Mouse (Mus musculus) embryonic facial prominence, embryonic 13.5 days (tissue): ENCODE data around the gene Cacna2d4. TPM values are rescaled to one million over a fixed set of nuclear protein-coding genes. Genes with fewer than 3 reads are reported as not detected.

Experiments used
- ATAC-seq: fragments of 200-750 bp; cut with Nextera tagmentation; 2 replicates; pipeline ENCODE4 v1.8.0; 2017; ENCODE audit warnings: low read depth; ENCODE audit not compliant: insufficient number of reproducible peaks, insufficient read depth, low FRiP score, low TSS enrichment
- H3K27ac ChIP-seq: fragments of 300-500 bp; sonication (generic); 2 replicates; pipeline ENCODE4 v1.5.1; 2015; ENCODE audit warnings: moderate library complexity, mild to moderate bottlenecking, inconsistent platforms
- H3K27me3 ChIP-seq: fragments of 300-500 bp; sonication (generic); 2 replicates; pipeline ENCODE4 v1.6.1; 2015; ENCODE audit warnings: mild to moderate bottlenecking, inconsistent platforms
- H3K36me3 ChIP-seq: fragments of 300-500 bp; sonication (generic); 2 replicates; pipeline ENCODE4 v1.6.1; 2015; ENCODE audit warnings: mild to moderate bottlenecking, inconsistent platforms
- H3K4me1 ChIP-seq: fragments of 300-500 bp; sonication (generic); 2 replicates; pipeline ENCODE4 v1.6.1; 2015; ENCODE audit warnings: inconsistent platforms
- H3K4me2 ChIP-seq: fragments of 300-500 bp; sonication (generic); 2 replicates; pipeline ENCODE4 v1.6.1; 2015; ENCODE audit warnings: moderate library complexity, mild to moderate bottlenecking, inconsistent platforms
- H3K4me3 ChIP-seq: fragments of 300-500 bp; sonication (generic); 2 replicates; pipeline ENCODE4 v1.5.1; 2015; ENCODE audit warnings: mild to moderate bottlenecking, inconsistent platforms
- H3K9ac ChIP-seq: fragments of 300-500 bp; sonication (generic); 2 replicates; pipeline ENCODE4 v1.6.1; 2015; ENCODE audit warnings: mild to moderate bottlenecking, inconsistent platforms
- H3K9me3 ChIP-seq: fragments of 300-500 bp; sonication (generic); 2 replicates; pipeline ENCODE4 v1.6.1; 2016; ENCODE audit warnings: inconsistent platforms
- WGBS: fragments of 180-500 bp; shearing (Covaris S2); methylation state at CpG from one replicate; pipeline ENCODE4 v1.1.7; 2015; ENCODE audit warnings: mixed read lengths; 5-methylcytosine and 5-hydroxymethylcytosine counted together
- polyA plus RNA-seq: library from polyadenylated mRNA; unstranded; fragments of >200 nt; fragmentation: Nextera tagmentation; extraction: Ambion mirVana; gene quantifications from 2 replicates; pipeline ENCODE4 v1.2.1, GENCODE M21; 2015

Cacna2d4 gene
- not detected in 2 replicates for polyA plus RNA-seq

- H3K4me3 ChIP-seq, result no peak within 1 kb of the TSS
- no peaks in the 10 kb centered on the region for H3K27me3 ChIP-seq
- H3K36me3 ChIP-seq, result no peaks in the 10 kb centered on the region
- no peak within 1 kb of the TSS for H3K27ac ChIP-seq
- H3K4me1 ChIP-seq, result peaks cover 5% of the 10 kb centered on the region; the same call in 1 of the 2 replicates
- H3K9ac ChIP-seq, result no peak within 1 kb of the TSS
- H3K4me2 ChIP-seq, result no peak within 1 kb of the TSS
- H3K9me3 ChIP-seq, result no peaks in the 10 kb centered on the region
- 47% methylated on average over 1 of the region's 1 CpGs for WGBS
- ATAC-seq, result peak; percentile 26; the same call in 1 of the 2 replicates
Observed at GRCm38 (mm10) chr6:119236241-119236640, at the start of gene Cacna2d4. Cacna2d4 (plus strand) TSS chr6:119236526.

DNA sequence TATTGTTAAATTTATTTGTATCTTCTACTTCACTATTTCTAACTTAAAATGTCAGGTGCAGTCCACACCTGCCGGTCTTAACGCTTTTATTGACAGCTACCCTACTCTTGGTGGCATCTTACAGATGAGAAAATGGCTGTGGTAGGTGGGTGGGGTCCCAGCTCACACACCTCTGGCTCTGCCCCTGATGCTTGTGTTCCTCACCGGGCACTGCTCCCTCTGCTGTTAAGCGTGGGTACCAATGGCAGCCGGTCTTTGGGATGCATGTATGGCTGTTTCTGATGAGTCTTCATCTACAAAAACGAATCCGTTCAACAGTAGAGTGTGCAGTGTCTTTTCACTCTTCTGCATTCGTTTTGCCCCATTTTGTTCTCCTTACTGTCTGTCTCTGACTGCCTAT lies 49.7 kb upstream of the Cacna2d4 start:
- H3K9me3 ChIP-seq, result no peaks in the 10 kb centered on the region
- ATAC-seq, result no peak
- no peak overlapping the region for H3K4me3 ChIP-seq
- no peaks in the 10 kb centered on the region for H3K27me3 ChIP-seq
- no peak overlapping the region for H3K27ac ChIP-seq
- WGBS, result 60% methylated on average over 8 of the region's 8 CpGs
- no peak overlapping the region for H3K9ac ChIP-seq
- no peak overlapping the region for H3K4me2 ChIP-seq
- H3K36me3 ChIP-seq, result peaks cover 38% of the 10 kb centered on the region
- no peaks in the 10 kb centered on the region; the same call in 1 of the 2 replicates for H3K4me1 ChIP-seq

DNA sequence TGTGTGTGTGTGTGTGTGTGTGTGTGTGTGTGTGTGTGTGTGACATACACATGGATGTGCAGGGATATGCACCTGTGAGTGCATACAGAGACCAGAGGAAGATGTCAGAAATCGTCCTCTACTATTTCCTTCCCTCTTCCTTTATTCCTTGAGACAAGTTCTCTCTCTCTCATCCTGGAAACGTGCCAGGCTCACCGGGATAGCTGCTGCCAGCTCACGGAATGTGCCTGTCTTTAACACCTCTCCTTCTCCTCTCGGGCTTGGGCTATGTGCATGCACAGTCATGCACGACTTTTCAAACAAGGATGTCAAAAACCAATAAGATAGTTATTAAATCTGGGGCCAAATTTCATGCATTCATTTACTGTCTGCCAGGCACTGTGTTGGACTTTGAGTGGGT lies 48.7 kb upstream of the Cacna2d4 start:
- Histone ChIP-seq H3K36me3 (peaks cover 48% of the 10 kb centered on the region), H3K9ac (no peak overlapping the region), H3K4me2 (no peak overlapping the region), H3K27ac (no peak overlapping the region), H3K27me3 (no peaks in the 10 kb centered on the region), H3K9me3 (no peaks in the 10 kb centered on the region), H3K4me3 (no peak overlapping the region), H3K4me1 (no peaks in the 10 kb centered on the region; the same call in 1 of the 2 replicates)
- 70% methylated on average over 6 of the region's 6 CpGs for WGBS
- ATAC-seq, result no peak

DNA sequence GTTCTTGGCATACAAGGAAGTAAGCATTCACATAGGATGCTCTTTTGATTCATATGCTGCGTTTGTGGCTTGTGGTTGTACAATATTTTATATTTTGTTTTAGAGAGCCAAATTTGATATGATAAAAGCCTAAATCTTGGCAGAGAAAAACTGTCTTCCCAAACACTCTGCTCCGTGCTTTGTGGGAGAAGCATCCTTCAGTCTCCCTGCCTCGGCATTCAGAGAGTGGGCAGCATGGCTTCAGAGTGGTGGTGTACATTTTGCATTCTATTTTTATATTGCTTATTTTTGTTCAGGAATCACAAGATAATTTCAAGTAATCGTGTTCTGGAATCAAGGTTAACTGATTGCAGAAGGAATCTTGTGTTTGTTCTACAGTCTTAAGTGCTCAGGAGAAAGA lies 44.8 kb upstream of the Cacna2d4 start:
- H3K4me2 ChIP-seq, result no peak overlapping the region
- H3K4me1 ChIP-seq, result no peaks in the 10 kb centered on the region
- no peaks in the 10 kb centered on the region for H3K27me3 ChIP-seq
- peaks cover 50% of the 10 kb centered on the region for H3K36me3 ChIP-seq
- no peak overlapping the region for H3K4me3 ChIP-seq
- no peaks in the 10 kb centered on the region for H3K9me3 ChIP-seq
- H3K27ac ChIP-seq, result no peak overlapping the region
- 89% methylated on average over 4 of the region's 4 CpGs for WGBS
- no peak for ATAC-seq
- no peak overlapping the region for H3K9ac ChIP-seq

- no peak overlapping the region for H3K27ac ChIP-seq
- H3K4me1 ChIP-seq, result peaks cover 3% of the 10 kb centered on the region
- no peak overlapping the region for H3K9ac ChIP-seq
- no peak overlapping the region for H3K4me2 ChIP-seq
- H3K4me3 ChIP-seq, result no peak overlapping the region
- H3K27me3 ChIP-seq, result no peaks in the 10 kb centered on the region
- peaks cover 46% of the 10 kb centered on the region for H3K36me3 ChIP-seq
- WGBS, result 86% methylated on average over 15 of the region's 15 CpGs
- H3K9me3 ChIP-seq, result no peaks in the 10 kb centered on the region
- ATAC-seq, result no peak
Observed at GRCm38 (mm10) chr6:119193571-119194154, 42.7 kb upstream of the Cacna2d4 start.

GRCm38 (mm10) chr6:119194161-119194560 lies 42.2 kb upstream of the Cacna2d4 start:
- H3K4me1 ChIP-seq, result peaks cover 6% of the 10 kb centered on the region
- H3K27me3 ChIP-seq, result no peaks in the 10 kb centered on the region
- 43% methylated on average over 9 of the region's 9 CpGs for WGBS
- no peak overlapping the region for H3K27ac ChIP-seq
- peaks cover 46% of the 10 kb centered on the region for H3K36me3 ChIP-seq
- no peak overlapping the region for H3K4me3 ChIP-seq
- H3K9ac ChIP-seq, result no peak overlapping the region
- no peaks in the 10 kb centered on the region for H3K9me3 ChIP-seq
- H3K4me2 ChIP-seq, result no peak overlapping the region
- ATAC-seq, result no peak

DNA sequence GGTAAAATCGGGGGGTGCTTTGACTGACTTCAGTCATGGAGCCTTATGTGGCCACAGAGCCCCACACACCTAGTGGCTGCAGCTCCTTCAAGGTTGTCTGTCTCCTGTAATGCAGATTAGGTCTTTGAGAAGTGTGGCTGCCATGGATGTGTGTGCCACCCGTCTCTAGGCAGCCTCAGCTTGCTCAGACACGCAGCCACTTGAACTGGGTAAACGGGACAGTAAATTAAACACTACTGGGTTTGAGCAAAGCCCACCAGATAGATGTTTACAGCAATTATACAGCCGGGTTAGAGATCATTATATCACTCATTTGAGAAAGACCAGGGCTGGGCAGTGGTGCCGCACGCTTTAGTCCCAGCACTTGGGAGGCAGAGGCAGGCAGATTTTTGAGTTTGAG lies 41.7 kb upstream of the Cacna2d4 start:
- peaks cover 11% of the 10 kb centered on the region for H3K4me1 ChIP-seq
- H3K27ac ChIP-seq, result no peak overlapping the region
- H3K9me3 ChIP-seq, result no peaks in the 10 kb centered on the region
- no peak for ATAC-seq
- peaks cover 42% of the 10 kb centered on the region for H3K36me3 ChIP-seq
- WGBS, result 69% methylated on average over 7 of the region's 7 CpGs
- no peak overlapping the region for H3K4me2 ChIP-seq
- no peaks in the 10 kb centered on the region for H3K27me3 ChIP-seq
- no peak overlapping the region for H3K9ac ChIP-seq
- no peak overlapping the region for H3K4me3 ChIP-seq

GRCm38 (mm10) chr6:119196382-119197305 lies 39.7 kb upstream of the Cacna2d4 start, which contains the start of gene Cacna1c:
Cacna1c (minus strand) TSS chr6:119196418.
- Histone ChIP-seq H3K9ac (no peak within 1 kb of the TSS), H3K27ac (no peak within 1 kb of the TSS), H3K4me1 (peaks cover 11% of the 10 kb centered on the region), H3K4me2 (no peak within 1 kb of the TSS), H3K4me3 (no peak within 1 kb of the TSS), H3K27me3 (no peaks in the 10 kb centered on the region), H3K36me3 (peaks cover 38% of the 10 kb centered on the region), H3K9me3 (no peaks in the 10 kb centered on the region)
- ATAC-seq, result no peak
- WGBS, result 80% methylated on average over 17 of the region's 17 CpGs

DNA sequence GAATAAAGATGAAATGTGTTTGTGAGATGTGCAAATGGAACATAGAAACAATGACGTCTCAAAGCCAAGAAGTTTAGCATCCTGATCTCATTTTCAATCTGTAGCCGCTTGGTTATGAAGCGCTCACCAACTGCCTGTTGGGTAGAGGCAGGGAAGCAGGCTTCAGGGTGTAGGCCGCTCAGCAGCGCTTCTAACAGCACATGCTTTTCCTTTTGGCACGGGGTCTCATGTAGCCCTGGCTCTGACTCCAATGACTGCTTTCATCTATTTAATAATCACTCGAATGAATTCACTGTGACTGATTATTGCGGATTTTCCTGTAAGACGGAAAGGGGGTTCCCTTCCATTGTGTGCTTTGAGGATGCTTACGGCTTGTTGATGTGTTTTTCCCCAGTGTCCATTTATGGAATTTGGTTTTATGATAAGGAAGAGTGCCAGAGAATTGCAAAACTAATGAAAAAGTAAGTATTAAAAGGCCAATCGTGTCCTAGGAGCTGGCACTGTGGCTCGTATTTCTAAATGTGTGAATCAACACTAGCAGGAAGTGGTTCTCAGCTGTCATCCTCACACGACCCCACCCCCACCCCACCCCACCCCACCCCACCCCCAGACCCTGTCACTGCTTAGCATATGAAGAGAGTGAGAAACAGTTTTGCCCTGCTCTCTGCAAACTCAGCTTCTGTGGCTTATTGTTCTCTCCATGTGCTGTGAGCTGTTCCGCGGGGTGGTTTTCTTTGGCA lies 37.6 kb upstream of the Cacna2d4 start:
- H3K36me3 ChIP-seq, result peaks cover 34% of the 10 kb centered on the region
- H3K4me3 ChIP-seq, result no peak overlapping the region
- 43% methylated on average over 15 of the region's 15 CpGs for WGBS
- H3K4me2 ChIP-seq, result no peak overlapping the region
- H3K4me1 ChIP-seq, result peaks cover 11% of the 10 kb centered on the region
- H3K27ac ChIP-seq, result no peak overlapping the region
- no peaks in the 10 kb centered on the region for H3K9me3 ChIP-seq
- no peaks in the 10 kb centered on the region for H3K27me3 ChIP-seq
- no peak for ATAC-seq
- no peak overlapping the region for H3K9ac ChIP-seq

- H3K27me3 ChIP-seq, result no peaks in the 10 kb centered on the region
- no peak overlapping the region for H3K4me2 ChIP-seq
- H3K36me3 ChIP-seq, result peaks cover 27% of the 10 kb centered on the region
- no peak for ATAC-seq
- H3K27ac ChIP-seq, result no peak overlapping the region
- H3K9ac ChIP-seq, result no peak overlapping the region
- WGBS, result 52% methylated on average over 8 of the region's 8 CpGs
- no peak overlapping the region for H3K4me3 ChIP-seq
- peaks cover 11% of the 10 kb centered on the region for H3K4me1 ChIP-seq
- no peaks in the 10 kb centered on the region for H3K9me3 ChIP-seq
Observed at GRCm38 (mm10) chr6:119199274-119199879, 36.9 kb upstream of the Cacna2d4 start.

DNA sequence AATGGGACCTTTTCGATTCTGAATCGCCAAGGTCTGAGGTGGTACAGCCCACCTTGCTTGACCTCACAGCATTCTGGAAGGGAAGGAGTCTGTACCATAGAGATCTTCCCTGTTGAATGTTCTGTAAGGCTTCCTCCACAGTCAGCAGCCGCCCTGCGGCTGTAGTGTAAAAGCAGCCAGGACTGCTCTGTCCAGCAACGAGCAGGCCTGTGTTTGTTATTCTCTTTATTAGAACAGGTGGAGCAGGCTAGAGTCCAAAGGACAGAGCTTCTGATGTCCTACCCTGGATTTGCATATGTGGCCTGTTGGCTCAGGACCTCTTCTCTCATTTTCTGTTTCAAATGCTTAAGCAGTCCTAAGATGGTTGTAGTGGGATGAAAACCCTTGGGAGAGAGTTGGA lies 36.0 kb upstream of the Cacna2d4 start:
- no peaks in the 10 kb centered on the region for H3K9me3 ChIP-seq
- peaks cover 27% of the 10 kb centered on the region for H3K36me3 ChIP-seq
- H3K4me2 ChIP-seq, result no peak overlapping the region
- H3K9ac ChIP-seq, result no peak overlapping the region
- 83% methylated on average over 5 of the region's 5 CpGs for WGBS
- no peaks in the 10 kb centered on the region for H3K27me3 ChIP-seq
- H3K4me3 ChIP-seq, result no peak overlapping the region
- no peak overlapping the region for H3K27ac ChIP-seq
- peaks cover 11% of the 10 kb centered on the region for H3K4me1 ChIP-seq
- ATAC-seq, result no peak
